Mouse (Mus musculus): ENCODE measurements around the gene Tmem204.

- no peak for TF ChIP-seq CTCF (IDR thresholded peaks at IDR 0.05; ENCODE audit: insufficient read depth, low read length)
- TF ChIP-seq POLR2A (IDR thresholded peaks at IDR 0.05; ENCODE audit: borderline replicate concordance, extremely low read depth, low read depth, low read length): no peak
Measured at GRCm38 (mm10) chr17:25111220-25111619, 27.8 kb upstream of the Tmem204 start.
